Mouse (Mus musculus) midbrain, embryonic 16.5 days (tissue): ENCODE measurements at regions not wholly inside any gene's neighbourhood (a gene's known extent, or its start where the extent isn't known, plus 50 kb on each side); places are given as distances from the start of the nearest gene placed in this dataset.
A peak's percentile ranks its signal among the peaks of the same experiment; 100 is the strongest.

ENCODE experiments used
- ATAC-seq: fragments of 200-750 bp; cut with Nextera tagmentation; 2 replicates; pipeline ENCODE4 v1.8.0; 2017; ENCODE audit warnings: moderate TSS enrichment
- H3K27ac ChIP-seq: fragments of 300-500 bp; sonication (generic); 2 replicates; pipeline ENCODE4 v1.5.1; 2014; ENCODE audit warnings: mild to moderate bottlenecking, low read length, mixed read lengths
- H3K27me3 ChIP-seq: fragments of 300-500 bp; sonication (generic); 2 replicates; pipeline ENCODE4 v1.6.1; 2014; ENCODE audit warnings: low read depth, low read length, mixed read lengths; ENCODE audit not compliant: control insufficient read depth, insufficient read depth
- H3K36me3 ChIP-seq: fragments of 300-500 bp; sonication (generic); 2 replicates; pipeline ENCODE4 v1.6.1; 2014; ENCODE audit warnings: mild to moderate bottlenecking, low read length, moderate library complexity, mixed read lengths; ENCODE audit not compliant: control insufficient read depth, insufficient read depth
- H3K4me1 ChIP-seq: fragments of 300-500 bp; sonication (generic); 2 replicates; pipeline ENCODE4 v1.6.1; 2014; ENCODE audit warnings: mild to moderate bottlenecking, low read length, mixed read lengths; ENCODE audit not compliant: control insufficient read depth, insufficient read depth
- H3K4me2 ChIP-seq: fragments of 300-500 bp; sonication (generic); 2 replicates; pipeline ENCODE4 v1.6.1; 2014; ENCODE audit warnings: mild to moderate bottlenecking, low read length, mixed read lengths
- H3K4me3 ChIP-seq: fragments of 300-500 bp; sonication (generic); 2 replicates; pipeline ENCODE4 v1.5.1; 2014; ENCODE audit warnings: low read depth, mild to moderate bottlenecking, low read length, moderate library complexity, mixed read lengths
- H3K9ac ChIP-seq: fragments of 300-500 bp; sonication (generic); 2 replicates; pipeline ENCODE4 v1.6.1; 2014; ENCODE audit warnings: low read depth, low read length, mixed read lengths
- H3K9me3 ChIP-seq: fragments of 300-500 bp; sonication (generic); replicated peaks from 2 replicates; pipeline ENCODE4 v1.6.1; 2014; ENCODE audit warnings: mild to moderate bottlenecking, low read length, mixed read lengths; ENCODE audit not compliant: control insufficient read depth, poor library complexity, severe bottlenecking
- WGBS: fragments of 180-500 bp; shearing (Covaris S2); extraction: QIAGEN DNeasy Blood & Tissue Kit; methylation state at CpG from one replicate; pipeline ENCODE4 v1.1.7; 2014; 5-methylcytosine and 5-hydroxymethylcytosine counted together

- H3K4me1 ChIP-seq, result no peaks in the 10 kb centered on the region
- H3K9me3 ChIP-seq, result no peaks in the 10 kb centered on the region
- no peak overlapping the region for H3K9ac ChIP-seq
- no peak overlapping the region for H3K4me2 ChIP-seq
- WGBS, result 60% methylated on average over 3 of the region's 3 CpGs
- no peak overlapping the region for H3K4me3 ChIP-seq
- ATAC-seq, result no peak
- H3K27me3 ChIP-seq, result no peaks in the 10 kb centered on the region
- H3K36me3 ChIP-seq, result no peaks in the 10 kb centered on the region
- no peak overlapping the region for H3K27ac ChIP-seq
These were observed 189.9 kb upstream of the Gm12695 start for GRCm38 (mm10) chr4:96974935-96975334.

- Histone ChIP-seq H3K27ac (no peak overlapping the region), H3K9me3 (no peaks in the 10 kb centered on the region), H3K27me3 (no peaks in the 10 kb centered on the region), H3K4me1 (no peaks in the 10 kb centered on the region), H3K9ac (no peak overlapping the region), H3K36me3 (no peaks in the 10 kb centered on the region), H3K4me3 (no peak overlapping the region), H3K4me2 (no peak overlapping the region)
- ATAC-seq, result no peak
- WGBS, result 50% methylated on average over 1 of the region's 1 CpGs
These were observed 188.8 kb upstream of the Gm12695 start for GRCm38 (mm10) chr4:96973804-96974203.

- no peaks in the 10 kb centered on the region for H3K9me3 ChIP-seq
- H3K9ac ChIP-seq, result no peak overlapping the region
- no peak overlapping the region for H3K4me3 ChIP-seq
- H3K36me3 ChIP-seq, result no peaks in the 10 kb centered on the region
- H3K27ac ChIP-seq, result no peak overlapping the region
- 68% methylated on average over 5 of the region's 5 CpGs for WGBS
- H3K4me2 ChIP-seq, result no peak overlapping the region
- H3K27me3 ChIP-seq, result no peaks in the 10 kb centered on the region
- ATAC-seq, result peak; percentile 32; the same call in 1 of the 2 replicates
- H3K4me1 ChIP-seq, result no peaks in the 10 kb centered on the region
These were observed 184.2 kb upstream of the Gm12695 start for GRCm38 (mm10) chr4:96969199-96969598.

GRCm38 (mm10) chr4:96968545-96969164 is 183.7 kb upstream of the Gm12695 start:
- H3K27ac ChIP-seq, result no peak overlapping the region
- no peaks in the 10 kb centered on the region for H3K4me1 ChIP-seq
- peak; percentile 83 for ATAC-seq
- no peak overlapping the region for H3K4me2 ChIP-seq
- H3K36me3 ChIP-seq, result no peaks in the 10 kb centered on the region
- no peak overlapping the region for H3K4me3 ChIP-seq
- H3K9me3 ChIP-seq, result no peaks in the 10 kb centered on the region
- H3K27me3 ChIP-seq, result no peaks in the 10 kb centered on the region
- WGBS, result 61% methylated on average over 10 of the region's 10 CpGs
- no peak overlapping the region for H3K9ac ChIP-seq
